Mouse (Mus musculus): Measurements from ENCODE around the gene Drc7.

The Drc7 gene

DNA sequence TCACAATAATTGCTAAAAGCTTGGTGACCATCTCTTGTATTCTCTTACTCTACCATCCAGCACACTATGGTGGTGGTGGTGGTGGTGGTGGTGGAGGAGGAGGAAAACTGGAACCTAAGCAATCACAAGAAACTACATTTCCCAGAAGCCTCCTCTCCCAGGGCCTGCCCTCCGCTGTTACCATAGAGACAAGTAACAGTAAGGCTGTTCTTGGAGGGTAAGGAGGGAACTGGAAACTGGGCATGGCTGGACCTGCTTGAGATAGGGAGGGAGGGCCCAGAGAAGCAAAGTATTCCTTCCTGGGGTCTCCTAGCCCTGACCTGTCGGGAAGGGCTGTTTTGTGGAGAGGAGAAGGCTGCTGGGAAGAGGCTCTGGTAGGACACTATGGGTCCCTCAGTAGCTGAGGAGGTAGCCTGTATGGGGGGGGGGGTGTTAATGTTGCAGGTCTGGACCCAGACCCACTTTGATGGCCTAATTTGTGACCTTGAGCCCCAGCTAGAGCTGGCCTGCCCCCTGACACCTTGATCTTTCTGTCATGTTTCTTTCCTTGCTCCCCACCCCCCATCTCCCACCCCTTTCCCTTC lies at the start of gene Drc7:
Gene Drc7 (plus strand): TSS at position 177 of the 584 bp plus-strand sequence.
- DNase-seq (ENCODE audit: low spot score): peak; percentile 44

DNA sequence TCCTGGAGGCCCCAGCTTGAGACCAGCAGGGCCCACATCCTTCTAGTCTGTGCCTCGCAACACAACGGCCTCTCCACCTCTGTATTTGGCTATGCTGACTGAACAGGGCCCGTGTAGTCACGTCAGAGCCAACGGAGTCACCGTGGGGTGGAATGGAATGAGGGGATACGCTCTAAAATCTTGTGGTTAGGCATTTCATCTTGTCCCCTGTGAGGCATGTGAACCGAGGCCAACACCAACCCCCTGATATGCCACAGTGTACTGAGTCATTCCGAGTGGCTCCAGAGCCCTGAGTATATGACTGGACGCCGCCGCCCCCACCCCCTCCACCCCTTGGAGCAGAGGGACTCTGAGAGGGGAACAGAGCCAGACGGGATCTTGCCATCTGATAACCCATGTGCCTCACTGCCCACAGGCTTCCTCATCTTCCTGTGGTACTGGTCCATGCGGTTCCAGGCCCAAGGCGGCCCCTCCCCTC lies 42.4 kb upstream of the Drc7 start:
- no peak for DNase-seq (ENCODE audit: low spot score)

DNA sequence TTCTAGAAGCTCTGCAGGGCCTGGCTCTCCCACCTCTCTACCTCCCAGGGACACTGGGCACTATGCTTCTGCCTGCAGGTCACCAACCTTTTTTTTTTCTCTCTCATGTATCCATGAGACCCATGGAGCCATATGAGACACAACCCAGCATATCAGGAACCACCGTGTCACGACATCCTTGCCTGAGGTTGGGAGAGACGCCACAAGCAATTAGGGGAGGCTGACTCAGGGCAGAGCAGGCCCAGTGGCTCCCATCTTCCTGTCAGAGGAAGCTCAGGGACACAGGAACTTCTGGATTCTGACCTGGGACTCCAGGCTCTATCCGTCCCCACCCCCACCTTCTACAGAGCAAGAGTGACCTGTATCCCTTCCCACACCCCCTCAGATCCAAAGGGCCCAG lies 39.0 kb upstream of the Drc7 start:
- DNase-seq (ENCODE audit: low spot score): no peak

DNA sequence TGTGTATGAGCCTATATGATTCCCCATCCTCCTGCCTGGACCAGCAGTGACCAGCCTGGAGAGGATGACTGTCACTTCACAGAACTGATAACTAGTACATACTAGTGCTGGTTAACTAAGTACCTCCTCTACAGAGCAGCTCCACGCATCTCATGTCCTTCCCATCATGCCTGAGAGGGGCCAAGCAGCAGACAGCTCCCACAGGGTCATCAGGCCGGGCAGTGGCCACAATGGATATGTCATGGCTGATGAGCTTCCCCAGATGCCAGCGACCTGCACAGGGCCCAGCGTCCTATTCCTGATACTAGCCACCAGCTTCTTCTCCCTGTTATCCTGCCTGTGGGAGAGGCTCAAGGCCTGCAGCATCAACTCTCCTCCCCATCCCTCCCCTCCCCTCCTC lies 38.2 kb upstream of the Drc7 start:
- DNase-seq (ENCODE audit: low spot score): no peak

DNA sequence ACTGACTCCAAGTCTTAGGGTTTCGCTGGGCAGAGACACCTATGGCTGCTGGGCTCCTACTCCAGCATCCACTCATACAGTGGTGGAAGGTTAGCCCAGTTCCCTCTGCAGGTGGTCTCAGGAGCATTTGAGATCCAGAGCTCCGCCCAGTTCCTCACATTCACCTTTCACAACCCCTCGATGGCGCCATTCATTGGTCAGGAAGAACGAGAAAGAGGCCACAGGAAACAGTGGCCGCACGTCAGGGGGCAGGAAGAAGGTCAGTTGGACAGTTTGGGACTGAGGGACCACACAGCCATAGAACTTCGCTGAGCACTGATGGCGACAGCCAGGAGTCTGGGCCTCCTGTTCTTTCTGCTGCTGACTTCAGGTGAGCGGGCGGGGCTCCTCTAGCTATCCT lies 37.5 kb upstream of the Drc7 start, which contains the start of gene Adgrg3:
Gene Adgrg3 (plus strand): TSS at position 242 of the 400 bp plus-strand sequence.
- DNase-seq (ENCODE audit: low spot score): no peak

DNA sequence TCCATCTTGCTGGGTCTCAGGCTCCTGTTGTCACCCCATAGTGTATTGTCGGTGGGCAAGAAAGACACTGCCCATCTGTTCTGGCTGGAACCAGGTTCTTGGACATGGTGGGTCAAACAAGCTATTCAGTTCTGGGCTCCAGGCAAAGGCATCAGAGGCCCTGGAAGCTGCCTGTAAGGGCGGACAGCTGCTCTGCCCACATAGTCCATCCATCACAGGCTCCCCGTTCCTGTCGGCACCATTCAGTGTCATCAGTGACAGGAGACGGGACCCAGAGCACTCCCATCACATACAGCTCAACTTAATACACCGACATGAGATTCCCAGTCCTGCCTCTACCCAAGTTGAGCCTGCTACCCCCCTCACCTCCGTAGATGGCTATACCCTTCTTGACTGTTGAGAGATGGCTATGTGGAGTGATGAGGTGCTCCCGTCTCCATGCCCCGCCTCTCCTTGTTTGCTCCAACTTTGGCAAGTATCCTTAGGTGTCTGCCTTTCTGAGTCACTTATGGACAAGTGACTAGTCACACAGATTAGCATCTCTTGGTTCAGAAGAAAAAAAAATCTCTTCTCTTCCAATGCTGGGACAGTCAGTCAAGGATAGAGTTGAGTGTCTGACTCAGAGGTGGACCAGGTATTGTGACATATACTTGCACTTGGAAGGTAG lies 36.8 kb upstream of the Drc7 start:
- DNase-seq (ENCODE audit: low spot score): no peak

DNA sequence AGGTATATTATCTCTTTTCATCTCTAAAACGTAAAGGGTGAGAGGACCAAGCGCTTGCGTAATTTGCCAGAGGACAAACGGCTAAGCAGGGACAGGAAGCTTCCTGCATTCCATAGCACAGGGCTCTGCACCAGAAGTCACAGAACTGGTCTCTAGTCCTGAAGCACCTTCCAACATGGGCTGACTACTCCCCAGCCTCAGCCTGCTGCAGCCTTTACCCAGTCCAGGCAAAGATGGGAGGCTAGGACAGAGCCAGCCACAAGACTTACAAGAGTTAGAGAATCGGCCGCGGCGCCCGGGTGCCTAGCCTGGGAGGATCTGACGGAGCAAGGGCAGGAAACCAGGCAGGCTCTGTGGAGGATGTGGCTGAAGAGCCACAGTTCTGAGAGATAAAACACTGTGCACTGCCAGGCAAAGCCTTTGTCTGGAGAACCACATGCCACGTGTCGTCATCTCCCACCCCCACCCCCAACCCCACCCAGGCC lies 34.6 kb upstream of the Drc7 start:
- DNase-seq (ENCODE audit: low spot score): no peak

DNA sequence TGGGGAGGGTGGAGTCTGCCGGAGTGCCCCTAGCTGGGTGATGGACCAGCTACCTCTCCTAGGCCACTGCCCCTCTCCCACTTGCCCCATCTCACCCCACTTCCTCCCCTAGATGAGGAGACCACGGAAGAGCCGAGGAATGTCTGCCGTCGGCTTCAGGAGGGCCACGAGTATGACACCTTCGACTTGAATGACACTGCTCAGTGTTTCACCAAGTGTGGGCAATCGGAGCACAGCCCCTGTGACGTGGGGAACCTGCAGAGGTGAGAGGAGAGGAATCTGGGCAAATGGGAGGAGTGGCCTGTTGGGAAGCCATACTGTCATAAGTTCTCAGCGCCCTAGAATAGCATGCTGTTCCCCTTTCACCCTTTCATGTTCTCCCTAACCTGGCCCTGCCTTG lies 34.1 kb upstream of the Drc7 start:
- DNase-seq (ENCODE audit: low spot score): no peak

DNA sequence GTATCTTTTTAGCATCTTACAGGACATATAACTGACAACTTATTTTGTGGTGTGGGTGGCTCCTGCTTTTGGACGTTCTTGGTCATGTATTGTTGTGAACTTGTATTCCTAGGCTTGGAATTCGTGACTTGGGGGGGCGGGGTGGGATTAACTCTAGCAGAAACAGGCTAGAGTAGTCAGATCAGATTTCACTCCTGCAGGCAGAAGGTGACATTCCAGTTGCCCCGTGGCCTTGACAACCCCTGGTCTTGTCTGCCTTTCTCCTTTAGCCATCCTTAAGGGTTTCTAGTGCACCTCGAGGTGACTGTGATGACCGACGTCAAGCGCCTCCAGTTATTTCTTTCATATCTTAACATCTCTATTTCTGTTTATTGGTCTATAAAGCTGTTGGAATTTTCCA lies 31.7 kb upstream of the Drc7 start:
- no peak for DNase-seq (ENCODE audit: low spot score)

DNA sequence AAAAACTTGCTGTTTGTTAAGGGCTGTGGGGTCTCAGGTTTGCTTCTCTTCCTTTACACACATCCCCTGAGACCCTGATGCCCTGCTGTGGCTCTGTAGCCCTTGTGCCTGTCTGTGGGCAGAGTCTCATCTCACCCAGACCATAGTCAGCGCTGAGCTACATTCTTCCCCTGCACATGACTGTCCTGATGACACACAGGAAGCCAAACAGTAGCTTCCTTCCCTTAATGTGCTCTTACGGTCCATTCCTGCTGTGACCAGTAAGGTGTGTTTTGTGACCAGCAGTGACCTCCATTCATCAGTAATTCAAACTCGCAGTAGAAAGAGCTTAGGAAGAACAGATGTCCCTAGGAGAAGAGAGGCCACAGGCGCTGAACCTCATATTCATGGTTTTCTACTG lies 30.5 kb upstream of the Drc7 start:
- no peak for DNase-seq (ENCODE audit: low spot score)

DNA sequence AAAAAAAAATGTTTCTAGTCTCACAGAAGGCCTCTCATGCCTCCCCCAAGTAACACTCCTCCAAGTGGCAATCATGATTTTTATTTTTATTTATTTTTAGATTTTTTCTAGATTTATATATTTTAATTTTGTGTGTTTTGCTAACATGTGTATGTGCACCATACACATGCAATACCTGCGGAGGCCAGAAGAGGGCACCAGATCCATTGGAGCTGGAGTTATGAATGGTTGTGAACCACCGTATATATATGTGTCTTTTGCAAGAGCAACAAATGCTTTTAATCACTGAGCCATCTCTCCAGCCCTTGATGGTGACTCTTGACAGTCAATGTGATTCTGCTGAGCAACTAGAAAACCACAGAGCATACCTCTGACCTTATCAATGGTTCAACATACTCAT lies 29.5 kb upstream of the Drc7 start:
- DNase-seq (ENCODE audit: low spot score): peak; percentile 42

DNA sequence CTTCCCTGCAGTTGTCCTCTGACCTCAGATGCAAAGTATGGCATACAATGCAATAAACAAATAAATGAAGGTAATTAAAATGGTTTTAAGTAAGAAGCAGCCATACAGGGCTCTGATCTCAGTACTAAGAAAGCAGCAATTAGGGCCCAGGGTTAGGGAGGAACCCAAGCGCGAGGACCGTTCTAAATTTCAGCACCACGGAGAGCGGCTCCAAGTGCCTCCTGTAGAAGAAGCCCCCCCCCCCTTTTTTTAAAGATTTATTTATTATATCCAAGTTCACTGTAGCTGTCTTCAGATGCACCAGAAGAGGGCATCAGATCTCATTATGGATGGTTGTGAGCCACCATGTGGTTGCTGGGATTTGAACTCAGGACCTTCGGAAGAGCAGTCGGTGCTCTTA lies 26.5 kb upstream of the Drc7 start:
- peak; percentile 25 for DNase-seq (ENCODE audit: low spot score)

DNA sequence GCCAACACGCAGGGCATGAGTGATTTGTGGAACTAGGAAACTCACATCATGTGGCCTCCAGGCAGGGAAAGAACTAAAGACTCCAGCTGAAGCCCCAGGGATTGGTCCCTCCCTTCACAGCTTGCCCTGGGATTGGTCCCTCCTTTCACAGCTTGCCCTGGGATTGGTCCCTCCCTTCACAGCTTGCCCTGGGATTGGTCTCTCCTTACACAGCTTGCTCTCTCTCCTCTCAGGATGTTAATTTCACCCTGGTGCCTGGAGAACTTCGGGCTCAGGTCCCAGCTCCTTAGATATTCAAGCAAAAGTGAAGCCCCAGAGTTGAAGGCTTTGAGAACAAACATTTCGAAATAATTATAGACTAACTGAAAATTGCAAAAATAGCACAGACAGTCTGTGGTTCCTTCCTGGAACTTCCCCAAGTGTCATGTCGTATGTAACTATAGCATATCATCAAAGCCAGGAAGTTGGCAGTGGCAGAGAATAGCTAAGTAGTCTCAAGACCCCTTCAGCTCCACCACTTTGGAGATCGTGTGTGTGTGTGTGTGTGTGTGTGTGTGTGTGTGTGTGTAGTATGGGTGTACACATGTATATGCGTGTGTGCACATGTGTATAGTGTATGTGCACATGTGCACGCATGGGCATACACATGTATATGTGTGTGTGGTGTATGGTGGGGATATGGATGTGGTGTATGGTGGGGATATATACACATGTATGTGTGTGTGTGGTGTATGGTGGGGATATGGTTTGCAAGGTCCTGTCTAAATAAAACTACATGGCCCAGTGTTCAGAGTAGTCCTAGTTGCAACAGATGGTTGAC lies 17.6 kb upstream of the Drc7 start:
- DNase-seq (ENCODE audit: low spot score): no peak

DNA sequence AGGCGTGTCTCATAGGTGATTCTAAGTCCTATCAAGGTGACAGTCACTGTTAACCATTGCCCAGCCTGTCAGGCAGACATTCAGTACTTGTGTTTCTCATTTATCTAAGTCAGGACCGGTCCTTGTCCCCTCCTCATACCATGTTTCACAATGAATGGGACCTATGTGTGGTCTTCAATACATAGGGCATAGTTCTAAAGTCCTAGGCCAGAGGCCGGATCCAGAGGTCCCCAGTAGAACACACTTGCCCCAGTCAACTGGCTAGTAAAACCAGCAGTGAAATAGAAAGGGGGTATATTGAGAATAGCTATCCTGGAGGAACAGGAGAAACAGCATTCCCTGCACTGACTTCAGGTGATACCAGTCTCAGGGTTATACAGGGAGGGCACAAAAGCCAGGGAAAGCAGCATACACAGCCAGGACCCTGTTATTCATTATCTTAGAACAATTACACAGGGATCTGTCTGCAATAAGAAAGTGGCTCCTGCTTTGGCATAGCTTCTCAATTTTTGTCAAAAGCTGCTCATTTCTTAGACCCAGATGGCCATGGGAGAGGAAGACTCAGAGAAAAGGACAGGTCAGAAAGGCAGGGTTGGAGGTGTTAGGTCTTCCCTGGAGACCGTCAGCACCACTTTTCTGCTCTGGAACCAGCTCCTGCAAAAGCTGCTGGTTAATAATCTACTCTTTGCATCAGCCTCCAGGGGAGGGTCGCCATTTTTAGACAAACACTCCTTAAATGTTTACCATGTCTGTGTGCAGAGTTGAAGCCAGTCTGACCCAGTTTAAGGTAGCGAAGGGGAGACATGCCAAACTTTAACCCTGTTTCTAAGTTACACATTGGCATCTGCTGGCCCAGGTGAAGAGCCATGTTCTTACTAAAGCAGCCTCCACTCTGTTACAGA lies 12.8 kb upstream of the Drc7 start:
- no peak for DNase-seq (ENCODE audit: low spot score)

DNA sequence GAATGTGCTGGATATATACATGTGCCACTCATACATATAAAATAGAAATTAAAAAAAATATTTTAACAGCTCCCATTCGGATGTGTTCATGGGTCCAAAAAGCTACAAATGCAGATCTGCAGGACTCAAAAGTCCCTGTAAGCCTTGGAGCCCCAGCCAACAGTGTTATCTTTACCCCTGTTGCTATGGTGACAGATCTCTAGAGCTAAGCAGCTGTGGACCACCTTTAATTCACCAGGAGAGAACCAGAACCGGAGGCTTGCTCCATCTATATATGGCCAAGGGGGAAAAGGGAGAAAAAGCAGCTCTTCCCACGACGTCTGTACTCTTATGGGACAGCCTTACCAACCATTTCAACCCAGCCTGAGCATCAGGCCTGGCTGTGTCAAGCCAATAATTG lies 10.1 kb upstream of the Drc7 start:
- no peak for DNase-seq (ENCODE audit: low spot score)

DNA sequence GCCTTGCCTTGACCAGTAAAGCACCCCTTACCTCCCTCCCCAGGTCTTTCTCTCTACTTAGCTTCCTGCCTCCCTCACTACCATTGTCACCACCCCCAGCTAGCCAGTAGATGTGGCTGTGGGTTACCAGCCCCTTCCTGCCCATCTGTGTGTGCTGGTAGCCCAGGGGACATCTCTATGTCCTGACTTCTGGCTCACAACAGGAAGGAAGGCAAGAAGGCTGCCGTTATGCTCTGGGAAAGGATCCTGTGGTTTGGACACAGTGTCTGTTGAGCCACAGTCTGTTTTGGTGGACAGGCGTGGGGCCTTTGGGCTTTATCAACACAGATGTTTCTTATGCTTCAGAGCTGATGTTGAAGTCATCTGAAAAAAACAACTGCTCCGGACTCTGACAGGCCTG lies 7.9 kb upstream of the Drc7 start:
- no peak for DNase-seq (ENCODE audit: low spot score)

DNA sequence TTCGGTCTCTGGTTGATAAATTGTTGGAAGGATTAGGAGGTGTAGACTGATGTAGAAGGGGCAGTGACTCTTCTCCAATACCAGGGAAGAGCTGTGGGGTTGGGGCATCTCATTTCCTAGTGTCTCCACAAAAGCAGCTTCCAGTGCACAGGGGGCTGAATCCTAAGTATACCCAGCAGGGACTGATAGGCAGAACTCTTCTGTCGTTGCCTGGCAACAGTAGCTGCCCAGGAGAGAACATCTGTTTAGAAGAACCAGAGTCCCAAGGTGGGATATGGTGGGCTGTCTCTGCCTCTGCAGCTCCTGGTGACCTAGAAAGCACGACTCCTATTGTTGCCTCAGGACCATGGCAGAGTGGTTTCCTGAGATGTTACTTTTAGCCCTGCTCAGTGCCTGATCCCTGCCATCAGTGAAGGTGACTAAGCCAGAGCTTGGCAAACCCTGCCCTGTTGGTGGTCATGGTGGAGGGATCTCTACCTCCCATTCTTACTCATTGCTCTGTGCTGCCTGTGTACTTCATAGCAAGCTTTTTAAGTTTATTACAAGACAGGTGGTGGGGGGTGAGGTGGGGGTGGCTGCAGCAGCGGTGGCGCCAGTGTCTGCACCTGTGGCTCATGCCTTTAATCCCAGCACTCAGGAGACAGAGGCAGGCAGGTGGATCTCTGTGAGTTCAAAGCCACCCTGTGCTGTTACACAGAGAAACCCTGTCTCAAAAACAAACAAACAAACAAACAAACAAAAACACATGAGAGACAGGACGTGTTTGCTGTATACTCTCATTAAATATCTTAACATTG lies 6.8 kb upstream of the Drc7 start:
- no peak for DNase-seq (ENCODE audit: low spot score)

DNA sequence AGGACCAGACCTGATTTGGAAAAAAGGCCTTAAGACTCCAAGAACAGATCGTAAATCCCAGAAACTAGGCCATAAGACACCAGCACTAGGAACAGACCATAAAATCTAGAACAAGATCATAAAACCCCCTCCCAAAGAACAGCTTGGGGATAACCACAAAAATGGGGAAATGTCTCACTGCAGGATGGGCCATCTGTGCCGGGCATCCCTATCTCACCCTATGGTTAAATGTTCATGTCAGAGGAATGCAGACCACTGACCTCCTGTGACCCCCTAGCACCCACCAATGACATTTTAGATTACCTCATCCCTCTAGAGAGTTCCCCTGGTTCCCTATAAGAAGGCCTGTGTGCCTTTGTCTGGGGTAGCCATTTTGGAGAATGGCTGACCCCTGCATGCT lies 5.3 kb upstream of the Drc7 start:
- no peak for DNase-seq (ENCODE audit: low spot score)

DNA sequence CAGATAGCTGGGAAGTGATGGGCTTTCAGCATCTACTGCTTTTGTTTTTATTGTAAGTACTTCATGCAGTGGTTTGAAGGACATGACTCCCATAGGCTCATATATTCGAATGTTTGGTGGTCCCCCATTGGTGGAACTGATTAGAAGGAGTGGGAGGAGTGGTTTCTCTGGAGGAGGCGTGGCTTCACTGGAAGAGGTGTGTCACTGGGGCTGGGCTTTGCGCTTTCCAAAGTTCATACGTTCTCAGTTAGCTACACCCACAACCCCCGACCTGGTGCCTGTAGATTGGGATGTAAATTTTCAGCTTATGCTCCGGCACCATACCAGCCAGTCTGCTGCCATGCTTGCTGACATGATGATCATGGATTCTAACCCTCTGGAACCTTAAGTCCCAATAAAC lies 465 bp upstream of the Drc7 start:
- peak; percentile 40 for DNase-seq (ENCODE audit: low spot score)

DNA sequence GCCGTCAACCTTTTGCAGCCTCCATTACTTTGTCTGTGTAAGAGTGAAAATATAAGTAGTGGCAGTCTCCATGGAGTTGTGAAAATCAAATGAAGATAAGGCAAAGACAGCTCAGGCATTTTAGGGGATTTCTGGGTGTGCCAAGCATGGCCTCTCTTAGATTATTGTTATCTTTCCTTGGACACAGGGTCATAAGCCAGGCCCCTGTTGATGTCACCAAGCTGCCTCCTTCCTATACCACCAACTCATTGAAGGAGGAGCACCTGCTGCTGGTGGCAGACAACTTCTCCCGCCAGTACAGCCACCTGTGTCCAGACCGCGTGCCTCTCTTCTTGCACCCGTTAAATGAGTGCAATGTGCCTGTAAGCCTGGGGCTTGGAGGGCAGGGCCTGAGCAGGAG lies 1.5 kb downstream of the Drc7 start:
- peak; percentile 53 for DNase-seq (ENCODE audit: low spot score)

DNA sequence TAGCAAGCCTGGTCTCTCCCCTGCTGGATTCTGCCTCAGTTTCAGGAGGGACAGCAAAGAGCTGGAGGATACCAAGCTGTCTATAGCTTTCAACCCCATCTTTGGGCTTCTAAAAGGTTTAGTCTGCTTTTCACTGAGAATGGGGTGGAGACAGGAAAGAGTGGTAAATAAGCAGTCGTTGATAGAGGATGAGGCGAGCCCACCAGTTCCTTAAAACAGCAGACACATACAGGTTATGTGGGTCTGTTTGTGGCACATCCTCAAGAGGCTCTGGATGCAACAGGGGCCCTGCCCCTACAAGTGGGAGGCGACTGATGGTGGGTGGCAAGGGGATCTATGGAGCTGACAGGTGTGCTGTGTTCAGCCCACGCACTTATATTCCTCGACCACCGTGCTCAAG lies 3.8 kb downstream of the Drc7 start:
- DNase-seq (ENCODE audit: low spot score): no peak
